Mouse (Mus musculus) CH12.LX (cell line): Measurements from ENCODE around the gene Rasgrp2. TPM values are rescaled to one million over a fixed set of nuclear protein-coding genes. Genes with fewer than 3 reads are reported as not detected.

Experiments used
- DNase-seq: peaks from one replicate; pipeline ENCODE4 v3.0.0-alpha.2; 2013; ENCODE audit errors: extremely low read depth
- H3K27ac ChIP-seq: 2 replicates; pipeline ENCODE4 v1.5.1; 2012; ENCODE audit warnings: low read depth, mild to moderate bottlenecking, control low read depth, moderate library complexity; ENCODE audit not compliant: insufficient read depth
- H3K27me3 ChIP-seq: replicated peaks from 2 replicates; pipeline ENCODE3; 2012; ENCODE audit warnings: inconsistent platforms
- H3K36me3 ChIP-seq, 2 experiments: replicated peaks in 1 of 2; 2 replicates each; pipeline versions ENCODE3 to v1.6.1; 2012; ENCODE audit warnings: inconsistent platforms in 1 of 2, low read length in 1 of 2, mild to moderate bottlenecking in 1 of 2, mixed read lengths in 1 of 2, moderate library complexity in 1 of 2; ENCODE audit not compliant: control insufficient read depth in 1 of 2, insufficient read depth in 1 of 2
- H3K4me1 ChIP-seq, 2 experiments: 2 replicates each; pipeline ENCODE4 v1.6.1; 2012; ENCODE audit warnings: inconsistent platforms in 1 of 2, moderate library complexity in 1 of 2; ENCODE audit not compliant: insufficient read depth in 2 of 2, control insufficient read depth in 1 of 2
- H3K4me2 ChIP-seq: 2 replicates; pipeline ENCODE4 v1.6.1; 2012; ENCODE audit warnings: low read depth, mild to moderate bottlenecking, control low read depth; ENCODE audit not compliant: poor library complexity, insufficient read depth, severe bottlenecking
- H3K4me3 ChIP-seq, 3 experiments: fragments of 150-350 bp in 1 of 3; sonication (generic) in 1 of 3; replicated peaks in 1 of 3; 2 replicates each; pipeline versions ENCODE3 to v1.5.1; 2011 to 2012; ENCODE audit warnings: low read depth in 2 of 3, low read length in 2 of 3, mild to moderate bottlenecking in 2 of 3, moderate library complexity in 2 of 3, control low read depth in 1 of 3, improper control_type of control experiment in 1 of 3, inconsistent platforms in 1 of 3, mixed read lengths in 1 of 3; ENCODE audit not compliant: poor library complexity in 1 of 3
- H3K79me2 ChIP-seq: replicated peaks from 2 replicates; pipeline ENCODE4 v1.6.1; 2012; ENCODE audit warnings: mild to moderate bottlenecking, moderate library complexity; ENCODE audit not compliant: control insufficient read depth, poor library complexity, insufficient read depth, severe bottlenecking; ENCODE audit errors: extremely low read depth
- H3K9ac ChIP-seq: 2 replicates; pipeline ENCODE4 v1.6.1; 2012; ENCODE audit warnings: low read depth, mild to moderate bottlenecking, control low read depth, moderate library complexity; ENCODE audit not compliant: insufficient read depth
- H3K9me3 ChIP-seq: replicated peaks from 2 replicates; pipeline ENCODE3; 2012; ENCODE audit warnings: low read length, inconsistent platforms, mixed read lengths
- CHD2 ChIP-seq: IDR thresholded peaks from 2 replicates; pipeline ENCODE4 v1.6.1; 2011; ENCODE audit warnings: low read length, improper control_type of control experiment
- CTCF ChIP-seq, 2 experiments: IDR thresholded peaks in 1 of 2; conservative IDR thresholded peaks in 1 of 2; 2 replicates each; pipeline ENCODE4 v1.5.1; 2011 to 2012; ENCODE audit warnings: low read depth in 2 of 2, low read length in 2 of 2, improper control_type of control experiment in 1 of 2, inconsistent platforms in 1 of 2, mild to moderate bottlenecking in 1 of 2, moderate library complexity in 1 of 2
- EP300 ChIP-seq: IDR thresholded peaks from 2 replicates; pipeline ENCODE4 v1.6.1; 2011; ENCODE audit warnings: low read length, improper control_type of control experiment
- ETS1 ChIP-seq: conservative IDR thresholded peaks from 2 replicates; pipeline ENCODE4 v1.6.1; 2012; ENCODE audit warnings: low read depth, mild to moderate bottlenecking, inconsistent platforms, low read length, improper control_type of control experiment, moderate library complexity
- GABPA ChIP-seq: IDR thresholded peaks from 2 replicates; pipeline ENCODE4 v1.6.1; 2012; ENCODE audit warnings: low read depth, low read length, improper control_type of control experiment, inconsistent platforms; ENCODE audit not compliant: insufficient replicate concordance
- IRF4 ChIP-seq: IDR thresholded peaks from 2 replicates; pipeline ENCODE4 v1.6.1; 2014; ENCODE audit warnings: low read depth, mild to moderate bottlenecking, inconsistent platforms, low read length, improper control_type of control experiment
- JUND ChIP-seq: conservative IDR thresholded peaks from 2 replicates; pipeline ENCODE4 v1.6.1; 2011; ENCODE audit warnings: low read depth, low read length, improper control_type of control experiment
- MAFK ChIP-seq: IDR thresholded peaks from 2 replicates; pipeline ENCODE4 v1.6.1; 2011; ENCODE audit warnings: low read length, improper control_type of control experiment; ENCODE audit not compliant: insufficient replicate concordance
- MAZ ChIP-seq: IDR thresholded peaks from 2 replicates; pipeline ENCODE4 v1.6.1; 2012; ENCODE audit warnings: low read depth, mild to moderate bottlenecking, inconsistent platforms, low read length, improper control_type of control experiment, moderate library complexity
- MEF2A ChIP-seq: IDR thresholded peaks from 2 replicates; pipeline ENCODE4 v1.6.1; 2014; ENCODE audit warnings: low read depth, mild to moderate bottlenecking, inconsistent platforms, low read length, improper control_type of control experiment, borderline replicate concordance
- MXI1 ChIP-seq: IDR thresholded peaks from 2 replicates; pipeline ENCODE4 v1.6.1; 2011; ENCODE audit warnings: mild to moderate bottlenecking, low read depth, low read length, improper control_type of control experiment
- SMC3 ChIP-seq: IDR thresholded peaks from 2 replicates; pipeline ENCODE4 v1.6.1; 2011; ENCODE audit warnings: low read depth, low read length, improper control_type of control experiment
- TCF12 ChIP-seq: IDR thresholded peaks from 2 replicates; pipeline ENCODE4 v1.6.1; 2014; ENCODE audit warnings: low read depth, mild to moderate bottlenecking, inconsistent platforms, low read length, improper control_type of control experiment
- UBTF ChIP-seq: IDR thresholded peaks from 2 replicates; pipeline ENCODE4 v1.6.1; 2012; ENCODE audit warnings: low read depth, mild to moderate bottlenecking, inconsistent platforms, low read length, improper control_type of control experiment, moderate library complexity
- USF1 ChIP-seq: IDR thresholded peaks from 2 replicates; pipeline ENCODE4 v1.6.1; 2014; ENCODE audit warnings: low read depth, mild to moderate bottlenecking, inconsistent platforms, low read length, improper control_type of control experiment
- ZKSCAN1 ChIP-seq: IDR thresholded peaks from 2 replicates; pipeline ENCODE4 v1.6.1; 2012; ENCODE audit warnings: low read depth, inconsistent platforms, low read length, improper control_type of control experiment, borderline replicate concordance
- ZNF384 ChIP-seq: IDR thresholded peaks from 2 replicates; pipeline ENCODE4 v1.6.1; 2012; ENCODE audit warnings: low read depth, low read length, improper control_type of control experiment, inconsistent platforms
- dilution Hi-C: fragments of 300-500 bp; cut with MboI; formaldehyde crosslinking; loops from 2 replicates; pipeline ENCODE4 v1.14.3; 2020; ENCODE audit warnings: low sequenced_read_pairs; ENCODE audit not compliant: extremely low pct_unique_long_range_greater_than_20kb, extremely low pct_ligation_motif_present
- in situ Hi-C: fragments of 300-500 bp; cut with MboI; formaldehyde crosslinking; loops from 3 replicates; pipeline ENCODE4 v1.14.3; 2019; ENCODE audit warnings: low sequenced_read_pairs, low pct_ligation_motif_present, low pct_unique_long_range_greater_than_20kb, mixed read lengths
- polyA plus RNA-seq: library from polyadenylated mRNA; unstranded; fragments of >175 nt; gene quantifications from 2 replicates; pipeline ENCODE4 v1.2.1, GENCODE M21; 2012; ENCODE audit warnings: low read depth; ENCODE audit not compliant: insufficient read length
- total RNA-seq, 2 experiments: library from RNA; depleted of rRNA; stranded (reverse); fragments of 300-350 nt in 1 of 2; fragments of >200 nt in 1 of 2; gene quantifications; 2 replicates each; pipeline ENCODE4 v1.2.3; 2012 to 2014

Rasgrp2 gene
- total and polyA plus RNA-seq, 3 experiments: 9.3 to 26.0 (median 16.9) TPM

DNA sequence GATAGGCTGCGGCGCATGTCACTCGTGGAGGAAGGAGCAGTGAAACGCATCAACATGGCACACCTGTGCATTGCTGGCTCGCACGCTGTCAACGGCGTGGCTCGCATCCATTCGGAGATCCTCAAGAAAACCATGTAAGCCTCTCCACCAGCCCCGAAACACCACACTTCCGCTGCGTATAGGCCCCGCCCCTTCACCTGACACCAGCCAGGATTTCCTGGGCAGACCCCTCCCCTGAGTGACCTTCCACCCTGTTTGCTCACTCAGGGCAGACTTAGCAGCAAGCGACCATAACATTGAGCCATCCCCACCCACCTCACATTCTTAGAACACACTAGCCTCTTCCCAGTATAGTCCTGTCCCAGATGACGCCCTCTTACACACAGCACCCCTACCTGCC, 9.3 kb upstream of the Rasgrp2 start (continued):
- TF ChIP-seq SMC3: no peak
- no peak for TF ChIP-seq MAZ
- TF ChIP-seq USF1: no peak

DNA sequence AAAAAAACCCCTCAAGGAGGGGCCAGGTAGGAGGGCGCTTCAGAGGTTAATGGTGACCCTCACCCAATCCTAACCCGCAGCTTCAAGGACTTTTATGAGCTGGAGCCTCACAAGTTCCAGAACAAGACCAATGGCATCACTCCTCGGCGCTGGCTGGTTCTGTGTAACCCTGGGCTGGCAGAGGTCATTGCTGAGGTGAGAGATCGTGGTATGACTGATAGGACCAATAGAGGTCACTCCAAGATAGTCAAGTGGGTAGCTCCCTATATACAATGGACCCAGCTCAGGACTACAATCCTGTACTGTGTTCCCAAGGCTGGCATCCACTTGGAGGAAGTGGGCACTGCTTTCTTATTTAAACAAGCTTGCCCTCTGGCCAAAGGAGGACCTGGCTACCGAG, 8.9 kb upstream of the Rasgrp2 start:
- peaks cover 0 to 9% of the 10 kb centered on the region in 2 experiments; a peak in 2 of 4 replicates for H3K4me1 ChIP-seq
- no peaks in the 10 kb centered on the region for H3K9me3 ChIP-seq
- peak overlapping the region; percentile 34; the same call in 1 of the 2 replicates for H3K4me2 ChIP-seq
- dilution Hi-C loops (no loop called here), in situ Hi-C loops (no loop called here)
- H3K79me2 ChIP-seq: no peaks in the 10 kb centered on the region
- no peak overlapping the region for H3K4me3 ChIP-seq
- peaks cover 0 to 53% of the 10 kb centered on the region in 2 experiments for H3K36me3 ChIP-seq
- no peak overlapping the region for H3K27ac ChIP-seq
- H3K9ac ChIP-seq: peak overlapping the region; percentile 3; the same call in 1 of the 2 replicates
- H3K27me3 ChIP-seq: no peaks in the 10 kb centered on the region
- TF ChIP-seq MXI1: no peak
- TF ChIP-seq ZNF384: no peak
- no peak for TF ChIP-seq GABPA
- no peak for TF ChIP-seq ETS1
- no peak for TF ChIP-seq TCF12
- TF ChIP-seq ZKSCAN1: no peak
- no peak for TF ChIP-seq EP300
- TF ChIP-seq JUND: no peak
- TF ChIP-seq UBTF: no peak
- no peak for TF ChIP-seq MAFK
- no peak for DNase-seq

DNA sequence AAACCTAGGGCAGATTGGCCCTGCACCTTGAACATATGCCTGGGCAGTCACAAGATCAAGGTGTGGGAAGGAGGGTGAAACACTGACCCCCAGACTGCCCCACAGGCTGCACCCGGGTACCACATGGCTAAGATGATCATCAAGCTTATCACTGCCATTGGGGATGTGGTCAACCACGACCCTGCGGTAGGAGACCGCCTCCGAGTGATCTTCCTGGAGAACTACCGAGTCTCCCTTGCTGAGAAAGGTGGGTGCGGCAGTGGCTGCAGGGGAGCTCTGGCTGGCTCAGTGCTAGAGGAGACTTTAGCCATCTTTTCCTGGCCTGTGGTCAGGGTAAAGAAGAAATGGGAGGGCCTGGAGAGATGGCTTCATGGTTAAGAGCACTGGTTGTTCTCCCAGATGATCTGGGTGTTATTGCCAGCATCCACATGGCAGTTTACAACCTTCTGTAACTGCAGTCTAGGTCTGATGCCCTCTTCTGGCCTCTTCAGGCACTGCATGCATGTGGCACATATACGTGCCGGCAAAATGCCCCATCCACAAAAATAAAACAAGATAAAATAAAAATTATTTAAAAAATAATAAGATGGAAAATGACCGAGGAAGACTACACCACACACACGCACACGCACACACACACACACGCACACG, 6.3 kb upstream of the Rasgrp2 start:
- no peaks in the 10 kb centered on the region for H3K9me3 ChIP-seq
- H3K27ac ChIP-seq: no peak overlapping the region
- H3K4me2 ChIP-seq: no peak overlapping the region
- no peak overlapping the region for H3K9ac ChIP-seq
- no peaks in the 10 kb centered on the region for H3K27me3 ChIP-seq
- H3K36me3 ChIP-seq: peaks cover 0 to 44% of the 10 kb centered on the region in 2 experiments
- dilution Hi-C loops (no loop called here), in situ Hi-C loops (no loop called here)
- H3K4me3 ChIP-seq: no peak overlapping the region
- H3K79me2 ChIP-seq: no peaks in the 10 kb centered on the region
- H3K4me1 ChIP-seq: peaks cover 6 to 9% of the 10 kb centered on the region in 2 experiments
- DNase-seq: no peak
- peak; percentile 23 to 39; a peak in 2 of 4 replicates for TF ChIP-seq CTCF (conservative IDR thresholded peaks at IDR 0.05 in 1 of 2, IDR thresholded peaks at IDR 0.05 in 1 of 2; ENCODE audit: low read depth in 2 of 2, low read length in 2 of 2)
- TF ChIP-seq MEF2A: no peak
- no peak for TF ChIP-seq IRF4
- TF ChIP-seq CHD2: no peak
